Mouse (Mus musculus): ENCODE data around the gene Ndufs5. TPM values are rescaled to one million over a fixed set of nuclear protein-coding genes. Genes with fewer than 3 reads are reported as not detected.
A peak's percentile ranks its signal among the peaks of the same experiment; 100 is the strongest.

Ndufs5 gene
- polyA plus RNA-seq, 1 experiment from 2014 or later = 344 TPM

DNA sequence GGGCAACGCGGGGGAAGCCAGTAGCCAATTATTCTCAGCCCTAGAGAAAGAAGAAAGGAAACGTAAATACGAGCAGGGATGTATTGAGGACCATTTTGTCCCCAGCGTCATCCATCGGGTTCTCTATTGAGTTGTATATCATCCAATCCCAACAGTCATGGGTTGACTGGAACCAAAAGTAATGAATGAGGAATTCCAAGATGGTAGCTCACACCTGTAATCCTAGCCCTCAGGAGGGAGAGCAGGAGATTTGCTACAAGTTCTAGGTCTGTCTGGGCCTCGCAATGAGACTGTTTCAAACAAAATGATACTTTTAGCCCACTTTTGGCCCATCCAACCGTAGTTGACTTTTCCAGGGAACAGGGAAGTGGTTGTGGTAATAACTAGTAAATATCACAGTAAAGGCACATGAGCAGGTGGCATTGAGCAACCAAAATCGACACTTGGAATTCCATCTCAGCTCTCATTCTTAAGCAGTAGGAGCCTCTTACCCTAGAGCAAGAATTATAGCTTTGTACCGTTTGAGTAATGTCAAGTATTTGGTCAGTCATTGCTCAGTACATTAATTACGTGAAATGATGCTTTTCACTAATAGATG is 52.2 kb downstream of the Ndufs5 start:
- H3K27ac ChIP-seq (ENCODE audit: low read depth, low read length) = peak overlapping the region; percentile 100
- DNase-seq (ENCODE audit: low spot score) (no peak), ATAC-seq (ENCODE audit: low FRiP score) (no peak)
- peaks cover 7% of the 10 kb centered on the region for H3K4me1 ChIP-seq (replicated peaks; ENCODE audit: control insufficient read depth, insufficient read depth, low read length)
- H3K27me3 ChIP-seq (ENCODE audit: control insufficient read depth, insufficient read depth, low read length) = no peaks in the 10 kb centered on the region
- peak overlapping the region; percentile 92 for H3K4me3 ChIP-seq (ENCODE audit: low read depth, low read length)
- H3K36me3 ChIP-seq (ENCODE audit: control insufficient read depth, insufficient read depth, low read length) = no peaks in the 10 kb centered on the region
- peak overlapping the region; percentile 69 for H3K4me2 ChIP-seq (replicated peaks; ENCODE audit: low read depth, low read length)
- 31% methylated on average over 11 of the region's 11 CpGs for WGBS
- peak overlapping the region; percentile 97 for H3K9ac ChIP-seq (ENCODE audit: low read depth, low read length)
- H3K9me3 ChIP-seq (ENCODE audit: control insufficient read depth, low read length) = no peaks in the 10 kb centered on the region

DNA sequence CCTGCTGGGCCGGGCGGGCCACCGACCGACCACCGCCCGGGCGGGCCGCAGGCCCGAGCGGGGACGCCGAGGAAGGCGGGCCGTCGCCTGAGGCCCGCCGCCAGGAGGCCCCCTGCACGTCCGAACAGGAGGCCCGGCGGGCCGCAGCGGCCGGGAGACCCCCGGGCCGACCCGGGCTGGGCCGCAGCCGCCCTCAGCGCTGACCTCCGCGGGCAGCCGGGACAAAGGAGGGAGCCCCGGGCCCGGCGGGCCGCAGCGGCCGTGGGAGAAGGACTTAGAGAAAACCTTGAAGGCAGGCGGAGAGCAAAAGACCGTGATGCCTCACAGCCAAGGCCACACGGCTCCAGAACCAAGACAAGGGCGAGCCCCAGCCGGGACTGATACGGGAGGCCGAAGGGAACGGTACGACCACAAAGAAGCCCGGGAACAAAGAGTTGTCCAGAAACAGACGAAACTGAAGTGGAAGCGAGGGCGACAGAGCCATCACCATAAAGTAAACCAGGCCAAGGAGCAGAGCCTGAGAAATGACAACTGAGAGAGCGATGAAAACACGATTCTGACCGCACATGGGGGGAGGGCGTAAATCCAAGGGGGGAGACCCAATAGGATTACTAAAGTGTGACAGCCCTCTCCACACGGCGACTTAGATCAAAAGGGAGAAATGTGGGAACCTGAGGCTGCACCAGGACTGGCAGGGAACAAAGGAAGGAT is 52.9 kb downstream of the Ndufs5 start:
- Histone ChIP-seq H3K9ac (ENCODE audit: low read depth, low read length) (peak overlapping the region; percentile 97), H3K4me2 (replicated peaks; ENCODE audit: low read depth, low read length) (peak overlapping the region; percentile 69), H3K4me3 (ENCODE audit: low read depth, low read length) (peak overlapping the region; percentile 92), H3K9me3 (ENCODE audit: control insufficient read depth, low read length) (no peaks in the 10 kb centered on the region), H3K27me3 (ENCODE audit: control insufficient read depth, insufficient read depth, low read length) (no peaks in the 10 kb centered on the region), H3K27ac (ENCODE audit: low read depth, low read length) (peak overlapping the region; percentile 100), H3K36me3 (ENCODE audit: control insufficient read depth, insufficient read depth, low read length) (no peaks in the 10 kb centered on the region), H3K4me1 (replicated peaks; ENCODE audit: control insufficient read depth, insufficient read depth, low read length) (peaks cover 7% of the 10 kb centered on the region)
- DNase-seq (ENCODE audit: low spot score) (peak; percentile 78), ATAC-seq (ENCODE audit: low FRiP score) (peak; percentile 65)
- WGBS = under 1% methylated on average over 34 of the region's 58 CpGs

DNA sequence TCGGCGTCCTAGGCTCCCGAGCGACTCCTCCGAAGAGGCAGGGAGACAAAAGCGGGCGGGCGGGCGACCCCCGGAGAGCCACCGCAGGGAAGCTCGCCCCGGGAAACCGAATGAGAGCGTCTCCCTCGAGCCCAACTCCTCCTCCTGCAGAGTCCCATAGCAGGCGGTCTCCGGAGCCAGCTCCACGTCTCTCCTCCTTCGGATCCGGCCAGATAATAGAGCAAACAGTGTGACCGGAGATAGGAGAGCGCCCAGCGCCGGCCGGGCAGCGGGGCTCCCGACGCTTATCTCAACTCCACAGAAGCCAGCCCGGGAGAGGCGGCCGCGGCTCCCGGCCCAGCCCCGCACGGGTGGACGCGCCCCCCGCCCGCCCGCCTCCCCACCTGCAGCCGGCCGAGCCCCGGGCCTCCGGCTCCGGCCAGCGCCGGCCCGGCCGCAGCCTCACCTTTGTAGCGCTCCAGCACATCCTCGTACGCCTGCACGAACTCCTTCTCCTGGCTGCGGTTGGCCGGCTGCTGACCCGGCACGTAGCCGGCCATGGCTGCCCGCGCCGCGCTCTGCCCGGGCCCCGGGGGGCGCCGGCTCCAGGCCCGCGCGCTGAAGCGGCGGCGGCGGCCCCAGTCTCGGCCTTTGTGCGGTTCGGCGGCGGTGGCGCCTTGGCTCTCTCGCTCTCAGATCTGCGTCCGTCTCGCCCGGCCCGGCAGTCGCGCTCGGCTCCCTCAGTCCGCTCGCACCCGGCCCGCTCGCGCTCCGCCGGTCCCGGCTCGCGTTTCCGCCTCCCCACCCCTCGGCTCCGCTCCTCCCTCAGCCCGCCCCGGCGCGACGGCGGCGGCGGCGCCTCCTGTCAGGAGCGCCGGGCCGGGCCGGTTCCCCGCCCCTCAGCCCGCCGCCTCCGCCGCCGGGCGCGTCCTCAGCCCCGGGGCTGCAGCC is 53.7 kb downstream of the Ndufs5 start:
- no peaks in the 10 kb centered on the region for H3K9me3 ChIP-seq (ENCODE audit: control insufficient read depth, low read length)
- H3K4me3 ChIP-seq (ENCODE audit: low read depth, low read length) = peak overlapping the region; percentile 92
- H3K36me3 ChIP-seq (ENCODE audit: control insufficient read depth, insufficient read depth, low read length) = no peaks in the 10 kb centered on the region
- no peaks in the 10 kb centered on the region for H3K27me3 ChIP-seq (ENCODE audit: control insufficient read depth, insufficient read depth, low read length)
- peak overlapping the region; percentile 97 for H3K9ac ChIP-seq (ENCODE audit: low read depth, low read length)
- peak overlapping the region; percentile 69 for H3K4me2 ChIP-seq (replicated peaks; ENCODE audit: low read depth, low read length)
- H3K4me1 ChIP-seq (replicated peaks; ENCODE audit: control insufficient read depth, insufficient read depth, low read length) = peaks cover 7% of the 10 kb centered on the region
- DNase-seq (ENCODE audit: low spot score) = peak; percentile 79
- peak; percentile 76 for ATAC-seq (ENCODE audit: low FRiP score)
- H3K27ac ChIP-seq (ENCODE audit: low read depth, low read length) = peak overlapping the region; percentile 100
- 0% methylated on average over 50 of the region's 125 CpGs for WGBS

DNA sequence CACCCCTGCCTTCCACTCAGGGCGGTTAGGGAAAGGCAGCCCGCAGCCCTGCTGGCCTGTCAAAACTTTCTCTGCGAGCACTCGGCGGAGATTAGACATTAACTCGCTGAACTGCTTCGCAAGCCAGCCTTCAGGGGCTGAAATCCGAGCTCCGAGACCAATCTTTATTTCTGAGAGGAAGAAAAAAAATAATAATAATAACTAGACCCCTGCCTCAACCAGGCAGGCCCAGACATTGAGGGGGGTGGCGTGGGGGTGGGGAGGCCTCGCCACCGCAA is 54.4 kb downstream of the Ndufs5 start:
- Histone ChIP-seq H3K36me3 (ENCODE audit: control insufficient read depth, insufficient read depth, low read length) (no peaks in the 10 kb centered on the region), H3K27me3 (ENCODE audit: control insufficient read depth, insufficient read depth, low read length) (no peaks in the 10 kb centered on the region), H3K27ac (ENCODE audit: low read depth, low read length) (peak overlapping the region; percentile 100), H3K9ac (ENCODE audit: low read depth, low read length) (peak overlapping the region; percentile 97), H3K4me3 (ENCODE audit: low read depth, low read length) (peak overlapping the region; percentile 92), H3K4me1 (replicated peaks; ENCODE audit: control insufficient read depth, insufficient read depth, low read length) (peaks cover 7% of the 10 kb centered on the region), H3K9me3 (ENCODE audit: control insufficient read depth, low read length) (no peaks in the 10 kb centered on the region), H3K4me2 (replicated peaks; ENCODE audit: low read depth, low read length) (peak overlapping the region; percentile 69)
- WGBS = 0% methylated on average over 12 of the region's 12 CpGs
- no peak; the same call in 1 of the 2 replicates for ATAC-seq (ENCODE audit: low FRiP score)
- no peak for DNase-seq (ENCODE audit: low spot score)

DNA sequence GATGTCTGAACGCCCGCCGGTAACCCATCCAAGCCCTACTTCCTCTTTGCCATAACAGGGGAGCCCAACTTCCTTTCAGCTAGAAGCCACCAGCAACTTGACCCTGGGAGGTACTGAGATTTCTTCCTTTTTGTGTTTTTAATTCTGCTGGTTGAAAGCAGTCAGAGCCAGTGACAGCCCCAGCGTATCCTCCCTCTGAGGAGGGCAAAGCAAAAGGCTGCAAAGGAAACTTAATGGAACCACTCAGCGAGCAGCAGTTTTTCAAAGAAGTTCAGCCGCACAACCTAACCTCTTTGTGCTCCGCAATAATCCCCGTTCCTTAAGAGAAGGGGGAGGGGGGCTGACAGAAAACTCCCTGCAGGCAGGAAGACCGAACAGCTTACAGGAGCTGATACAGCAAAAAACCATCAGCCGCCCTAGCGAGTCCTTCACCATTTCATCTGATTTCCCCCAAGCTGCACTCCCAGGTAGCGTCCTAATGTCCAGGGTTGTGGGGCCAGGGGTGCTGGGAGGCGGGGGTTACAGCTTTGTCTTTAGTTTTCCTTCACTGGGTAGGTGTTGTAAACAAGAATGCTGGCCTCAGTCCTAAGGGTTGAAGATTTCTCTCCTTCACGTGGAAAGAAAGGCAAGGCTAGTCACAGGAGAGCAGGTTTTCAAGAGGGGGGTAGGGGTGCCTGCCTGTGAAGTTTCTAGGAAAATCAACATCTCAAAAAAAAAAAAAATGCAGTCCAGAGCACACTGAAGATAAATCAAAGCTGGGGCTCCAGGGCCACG is 54.9 kb downstream of the Ndufs5 start:
- H3K27me3 ChIP-seq (ENCODE audit: control insufficient read depth, insufficient read depth, low read length) = no peaks in the 10 kb centered on the region
- H3K9ac ChIP-seq (ENCODE audit: low read depth, low read length) = peak overlapping the region; percentile 97
- 2% methylated on average over 15 of the region's 15 CpGs for WGBS
- ATAC-seq (ENCODE audit: low FRiP score) = no peak
- peak overlapping the region; percentile 69 for H3K4me2 ChIP-seq (replicated peaks; ENCODE audit: low read depth, low read length)
- peak overlapping the region; percentile 100; the same call in 1 of the 2 replicates for H3K27ac ChIP-seq (ENCODE audit: low read depth, low read length)
- DNase-seq (ENCODE audit: low spot score) = peak; percentile 55
- H3K36me3 ChIP-seq (ENCODE audit: control insufficient read depth, insufficient read depth, low read length) = no peaks in the 10 kb centered on the region
- peak overlapping the region; percentile 92 for H3K4me3 ChIP-seq (ENCODE audit: low read depth, low read length)
- H3K4me1 ChIP-seq (replicated peaks; ENCODE audit: control insufficient read depth, insufficient read depth, low read length) = peaks cover 7% of the 10 kb centered on the region
- H3K9me3 ChIP-seq (ENCODE audit: control insufficient read depth, low read length) = no peaks in the 10 kb centered on the region

Other genes with a start within 250 kb of the Ndufs5 start
- gene Macf1, start 33.8 kb downstream of the Ndufs5 start, polyA plus RNA-seq (2014; fragmentation: Nextera tagmentation; extraction: Ambion mirVana) = 74.7 and 114 TPM in 2 replicates
- 104 and 107 TPM in 2 replicates for gene Akirin1, start 32.1 kb upstream of the Ndufs5 start, polyA plus RNA-seq (2014; fragmentation: Nextera tagmentation; extraction: Ambion mirVana)
- 0.46 and 0.86 TPM in 2 replicates for gene Rhbdl2, start 69.7 kb upstream of the Ndufs5 start, polyA plus RNA-seq (2014; fragmentation: Nextera tagmentation; extraction: Ambion mirVana)
- 0.12 TPM in 1 of 2 replicates, not detected in the other for gene 4933427I04Rik, start 141.5 kb upstream of the Ndufs5 start, polyA plus RNA-seq (2014; fragmentation: Nextera tagmentation; extraction: Ambion mirVana)
- gene Mycbp, start 186.6 kb upstream of the Ndufs5 start, polyA plus RNA-seq (2014; fragmentation: Nextera tagmentation; extraction: Ambion mirVana) = 51.2 and 67.2 TPM in 2 replicates
- 55.0 and 55.2 TPM in 2 replicates for gene Rragc, start 199.2 kb upstream of the Ndufs5 start, polyA plus RNA-seq (2014; fragmentation: Nextera tagmentation; extraction: Ambion mirVana)
- gene 4930535I16Rik, start 199.8 kb upstream of the Ndufs5 start, polyA plus RNA-seq (2014; fragmentation: Nextera tagmentation; extraction: Ambion mirVana) = not detected in 2 replicates

All from hindbrain, embryonic 11.5 days (tissue).